Mouse (Mus musculus) liver, embryonic 14.5 days (tissue): Measurements from ENCODE around the gene Kidins220.

Source experiments
- CTCF ChIP-seq: IDR thresholded peaks from 2 replicates; pipeline ENCODE4 v1.5.1; 2016; ENCODE audit warnings: antibody characterized with exemption, low read depth, control low read depth
- EP300 ChIP-seq: IDR thresholded peaks from 2 replicates; pipeline ENCODE4 v1.6.1; 2016; ENCODE audit warnings: antibody characterized with exemption, low read depth

- TF ChIP-seq CTCF (no peak), EP300 (no peak)
Measured at GRCm38 (mm10) chr12:25037681-25038472, 63.2 kb downstream of the Kidins220 start.
